Mouse (Mus musculus) liver, embryonic 16.5 days (tissue): ENCODE measurements around the gene H6pd. TPM values are rescaled to one million over a fixed set of nuclear protein-coding genes. Genes with fewer than 3 reads are reported as not detected.
A peak's percentile ranks its signal among the peaks of the same experiment; 100 is the strongest.

Experiments
- ATAC-seq: fragments of 200-750 bp; cut with Nextera tagmentation; 2 replicates; pipeline ENCODE4 v1.8.0; 2017; ENCODE audit warnings: low read depth, mild to moderate bottlenecking, moderate number of reproducible peaks, moderate library complexity
- H3K27ac ChIP-seq: fragments of 300-500 bp; sonication (generic); 2 replicates; pipeline ENCODE4 v1.5.1; 2014; ENCODE audit warnings: mild to moderate bottlenecking, low read length
- H3K27me3 ChIP-seq: fragments of 300-500 bp; sonication (generic); 2 replicates; pipeline ENCODE4 v1.6.1; 2014; ENCODE audit warnings: low read depth, low read length, mixed read lengths; ENCODE audit not compliant: control insufficient read depth, insufficient read depth
- H3K36me3 ChIP-seq: fragments of 300-500 bp; sonication (generic); 2 replicates; pipeline ENCODE4 v1.6.1; 2014; ENCODE audit warnings: mild to moderate bottlenecking; ENCODE audit not compliant: control insufficient read depth, insufficient read depth
- H3K4me1 ChIP-seq: fragments of 300-500 bp; sonication (generic); 2 replicates; pipeline ENCODE4 v1.6.1; 2014; ENCODE audit warnings: low read depth, low read length, mixed read lengths; ENCODE audit not compliant: control insufficient read depth
- H3K4me2 ChIP-seq: fragments of 300-500 bp; sonication (generic); 2 replicates; pipeline ENCODE4 v1.6.1; 2014; ENCODE audit warnings: low read depth, low read length, mixed read lengths
- H3K4me3 ChIP-seq: fragments of 300-500 bp; sonication (generic); 2 replicates; pipeline ENCODE4 v1.5.1; 2014; ENCODE audit warnings: low read depth, mild to moderate bottlenecking, low read length
- H3K9ac ChIP-seq: fragments of 300-500 bp; sonication (generic); 2 replicates; pipeline ENCODE4 v1.6.1; 2014; ENCODE audit warnings: low read depth, low read length
- H3K9me3 ChIP-seq: fragments of 300-500 bp; sonication (generic); replicated peaks from 2 replicates; pipeline ENCODE4 v1.6.1; 2016; ENCODE audit warnings: low read length; ENCODE audit not compliant: control insufficient read depth
- WGBS: fragments of 180-500 bp; shearing (Covaris S2); extraction: QIAGEN DNeasy Blood & Tissue Kit; methylation state at CpG from one replicate; pipeline ENCODE4 v1.1.7; 2014; ENCODE audit not compliant: insufficient replicate concordance; 5-methylcytosine and 5-hydroxymethylcytosine counted together
- polyA plus RNA-seq: library from polyadenylated mRNA; unstranded; fragments of >200 nt; fragmentation: Nextera tagmentation; extraction: Ambion mirVana; gene quantifications from 2 replicates; pipeline ENCODE4 v1.2.1, GENCODE M21; 2015

The H6pd gene
- polyA plus RNA-seq, 1 experiment from 2014 or later = 33.7 TPM

GRCm38 (mm10) chr4:149990212-149990953 lies 18.4 kb downstream of the H6pd start:
- Histone ChIP-seq H3K27ac (peak overlapping the region; percentile 84), H3K9ac (no peak overlapping the region; the same call in 1 of the 2 replicates), H3K36me3 (no peaks in the 10 kb centered on the region), H3K9me3 (no peaks in the 10 kb centered on the region), H3K4me3 (no peak overlapping the region), H3K4me2 (no peak overlapping the region), H3K4me1 (peaks cover 24% of the 10 kb centered on the region), H3K27me3 (no peaks in the 10 kb centered on the region)
- peak; percentile 20; the same call in 1 of the 2 replicates for ATAC-seq
- 26% methylated on average over 8 of the region's 8 CpGs for WGBS

GRCm38 (mm10) chr4:149988931-149989556 lies 19.8 kb downstream of the H6pd start:
- H3K4me2 ChIP-seq = peak overlapping the region; percentile 61
- H3K4me3 ChIP-seq = peak overlapping the region; percentile 35
- peaks cover 24% of the 10 kb centered on the region for H3K4me1 ChIP-seq
- 3% methylated on average over 21 of the region's 21 CpGs for WGBS
- peak overlapping the region; percentile 17 for H3K9ac ChIP-seq
- no peaks in the 10 kb centered on the region for H3K9me3 ChIP-seq
- H3K36me3 ChIP-seq = no peaks in the 10 kb centered on the region
- peak; percentile 84 for ATAC-seq
- H3K27me3 ChIP-seq = no peaks in the 10 kb centered on the region
- peak overlapping the region; percentile 84 for H3K27ac ChIP-seq

- no peaks in the 10 kb centered on the region for H3K36me3 ChIP-seq
- 70% methylated on average over 6 of the region's 6 CpGs for WGBS
- peak overlapping the region; percentile 84 for H3K27ac ChIP-seq
- H3K9me3 ChIP-seq = no peaks in the 10 kb centered on the region
- peaks cover 22% of the 10 kb centered on the region for H3K4me1 ChIP-seq
- no peak overlapping the region for H3K4me3 ChIP-seq
- peak overlapping the region; percentile 61 for H3K4me2 ChIP-seq
- H3K27me3 ChIP-seq = no peaks in the 10 kb centered on the region
- ATAC-seq = no peak
- no peak overlapping the region for H3K9ac ChIP-seq
These were observed 20.5 kb downstream of the H6pd start for GRCm38 (mm10) chr4:149988301-149988700.

- Histone ChIP-seq H3K9ac (no peak overlapping the region), H3K4me3 (no peak overlapping the region), H3K27me3 (no peaks in the 10 kb centered on the region), H3K4me2 (no peak overlapping the region), H3K4me1 (peaks cover 22% of the 10 kb centered on the region), H3K36me3 (no peaks in the 10 kb centered on the region), H3K9me3 (no peaks in the 10 kb centered on the region), H3K27ac (no peak overlapping the region)
- WGBS = 66% methylated on average over 10 of the region's 10 CpGs
- no peak for ATAC-seq
These were observed 22.0 kb downstream of the H6pd start for GRCm38 (mm10) chr4:149986671-149987417.

- H3K4me3 ChIP-seq = no peak overlapping the region
- no peak overlapping the region for H3K27ac ChIP-seq
- H3K4me1 ChIP-seq = peaks cover 11% of the 10 kb centered on the region
- H3K27me3 ChIP-seq = no peaks in the 10 kb centered on the region
- H3K36me3 ChIP-seq = no peaks in the 10 kb centered on the region
- no peak for ATAC-seq
- no peak overlapping the region for H3K4me2 ChIP-seq
- H3K9ac ChIP-seq = no peak overlapping the region
- H3K9me3 ChIP-seq = no peaks in the 10 kb centered on the region
- WGBS = 84% methylated on average over 23 of the region's 23 CpGs
These were observed 24.7 kb downstream of the H6pd start for GRCm38 (mm10) chr4:149983921-149984645.

GRCm38 (mm10) chr4:149982154-149982553 lies 26.7 kb downstream of the H6pd start:
- H3K36me3 ChIP-seq = no peaks in the 10 kb centered on the region
- H3K27me3 ChIP-seq = no peaks in the 10 kb centered on the region
- WGBS = 76% methylated on average over 15 of the region's 15 CpGs
- no peak overlapping the region for H3K27ac ChIP-seq
- H3K9me3 ChIP-seq = no peaks in the 10 kb centered on the region
- no peak overlapping the region for H3K9ac ChIP-seq
- H3K4me2 ChIP-seq = no peak overlapping the region
- no peak overlapping the region for H3K4me3 ChIP-seq
- no peak for ATAC-seq
- peaks cover 9% of the 10 kb centered on the region for H3K4me1 ChIP-seq

- WGBS = 9% methylated on average over 12 of the region's 12 CpGs
These were observed 29.0 kb downstream of the H6pd start for GRCm38 (mm10) chr4:149979819-149980308.

GRCm38 (mm10) chr4:149978820-149979219 lies 30.0 kb downstream of the H6pd start:
- no peak for ATAC-seq
- WGBS = 63% methylated on average over 2 of the region's 2 CpGs
- Histone ChIP-seq H3K27me3 (no peaks in the 10 kb centered on the region), H3K4me3 (no peak overlapping the region), H3K4me1 (peaks cover 9% of the 10 kb centered on the region), H3K9me3 (no peaks in the 10 kb centered on the region), H3K9ac (no peak overlapping the region), H3K36me3 (no peaks in the 10 kb centered on the region), H3K4me2 (no peak overlapping the region), H3K27ac (no peak overlapping the region)

More at GRCm38 (mm10) chr4:149979819-149980308, 29.0 kb downstream of the H6pd start:
- Histone ChIP-seq H3K4me1 (peaks cover 9% of the 10 kb centered on the region), H3K36me3 (no peaks in the 10 kb centered on the region), H3K27ac (no peak overlapping the region), H3K4me2 (peak overlapping the region; percentile 35), H3K9ac (no peak overlapping the region), H3K27me3 (no peaks in the 10 kb centered on the region), H3K9me3 (no peaks in the 10 kb centered on the region), H3K4me3 (no peak overlapping the region)
- peak; percentile 17; the same call in 1 of the 2 replicates for ATAC-seq
